Mouse (Mus musculus): ENCODE data around the gene 6030468B19Rik. TPM values are rescaled to one million over a fixed set of nuclear protein-coding genes. Genes with fewer than 3 reads are reported as not detected.

Gene 6030468B19Rik
- polyA plus RNA-seq, 1 experiment from 2014 or later: 0.24 TPM

GRCm38 (mm10) chr11:117776085-117776792 is 21.2 kb upstream of the 6030468B19Rik start:
- Histone ChIP-seq H3K27me3 (ENCODE audit: control insufficient read depth, insufficient read depth, low read length) (peaks cover 15% of the 10 kb centered on the region), H3K27ac (no peak overlapping the region), H3K4me2 (replicated peaks) (no peak overlapping the region), H3K4me3 (replicated peaks; ENCODE audit: low read length) (no peak overlapping the region), H3K9me3 (ENCODE audit: control insufficient read depth, low read length) (no peaks in the 10 kb centered on the region), H3K36me3 (replicated peaks; ENCODE audit: control insufficient read depth, insufficient read depth) (no peaks in the 10 kb centered on the region), H3K9ac (no peak overlapping the region), H3K4me1 (replicated peaks; ENCODE audit: control insufficient read depth, insufficient read depth, low read length) (peaks cover 20% of the 10 kb centered on the region)
- DNase-seq (ENCODE audit: low spot score) (no peak), ATAC-seq (ENCODE audit: low FRiP score) (no peak)
- WGBS: 90% methylated on average over 14 of the region's 14 CpGs

- peaks cover 20% of the 10 kb centered on the region for H3K4me1 ChIP-seq (replicated peaks; ENCODE audit: control insufficient read depth, insufficient read depth, low read length)
- H3K9ac ChIP-seq: no peak overlapping the region
- 86% methylated on average over 5 of the region's 5 CpGs for WGBS
- no peak overlapping the region for H3K4me2 ChIP-seq (replicated peaks)
- no peak overlapping the region for H3K27ac ChIP-seq
- H3K9me3 ChIP-seq (ENCODE audit: control insufficient read depth, low read length): no peaks in the 10 kb centered on the region
- no peaks in the 10 kb centered on the region for H3K36me3 ChIP-seq (replicated peaks; ENCODE audit: control insufficient read depth, insufficient read depth)
- ATAC-seq (ENCODE audit: low FRiP score) (no peak), DNase-seq (ENCODE audit: low spot score) (no peak)
- H3K27me3 ChIP-seq (ENCODE audit: control insufficient read depth, insufficient read depth, low read length): peaks cover 23% of the 10 kb centered on the region
- H3K4me3 ChIP-seq (replicated peaks; ENCODE audit: low read length): no peak overlapping the region
These were observed 20.3 kb upstream of the 6030468B19Rik start for GRCm38 (mm10) chr11:117777111-117777510.

GRCm38 (mm10) chr11:117778031-117778430 is 19.4 kb upstream of the 6030468B19Rik start:
- Histone ChIP-seq H3K4me1 (replicated peaks; ENCODE audit: control insufficient read depth, insufficient read depth, low read length) (peaks cover 22% of the 10 kb centered on the region), H3K27me3 (ENCODE audit: control insufficient read depth, insufficient read depth, low read length) (peaks cover 28% of the 10 kb centered on the region), H3K36me3 (replicated peaks; ENCODE audit: control insufficient read depth, insufficient read depth) (no peaks in the 10 kb centered on the region), H3K9ac (no peak overlapping the region), H3K9me3 (ENCODE audit: control insufficient read depth, low read length) (no peaks in the 10 kb centered on the region), H3K27ac (no peak overlapping the region), H3K4me2 (replicated peaks) (no peak overlapping the region), H3K4me3 (replicated peaks; ENCODE audit: low read length) (no peak overlapping the region)
- ATAC-seq (ENCODE audit: low FRiP score) (no peak), DNase-seq (ENCODE audit: low spot score) (no peak)
- WGBS: 91% methylated on average over 11 of the region's 11 CpGs

- Histone ChIP-seq H3K4me1 (replicated peaks; ENCODE audit: control insufficient read depth, insufficient read depth, low read length) (peaks cover 27% of the 10 kb centered on the region), H3K4me2 (replicated peaks) (peak overlapping the region; percentile 54; the same call in 1 of the 2 replicates), H3K9ac (peak overlapping the region; percentile 40), H3K27me3 (ENCODE audit: control insufficient read depth, insufficient read depth, low read length) (peaks cover 31% of the 10 kb centered on the region), H3K27ac (peak overlapping the region; percentile 74), H3K4me3 (replicated peaks; ENCODE audit: low read length) (no peak overlapping the region), H3K9me3 (ENCODE audit: control insufficient read depth, low read length) (no peaks in the 10 kb centered on the region), H3K36me3 (replicated peaks; ENCODE audit: control insufficient read depth, insufficient read depth) (no peaks in the 10 kb centered on the region)
- 65% methylated on average over 12 of the region's 12 CpGs for WGBS
- DNase-seq (ENCODE audit: low spot score) (no peak), ATAC-seq (ENCODE audit: low FRiP score) (no peak)
These were observed 18.5 kb upstream of the 6030468B19Rik start for GRCm38 (mm10) chr11:117778851-117779433.

GRCm38 (mm10) chr11:117779434-117780198 is 17.8 kb upstream of the 6030468B19Rik start:
- H3K4me2 ChIP-seq (replicated peaks): peak overlapping the region; percentile 54
- DNase-seq (ENCODE audit: low spot score) (peak; percentile 56), ATAC-seq (ENCODE audit: low FRiP score) (peak; percentile 45; the same call in 1 of the 2 replicates)
- peaks cover 38% of the 10 kb centered on the region for H3K27me3 ChIP-seq (ENCODE audit: control insufficient read depth, insufficient read depth, low read length)
- H3K36me3 ChIP-seq (replicated peaks; ENCODE audit: control insufficient read depth, insufficient read depth): no peaks in the 10 kb centered on the region
- H3K9me3 ChIP-seq (ENCODE audit: control insufficient read depth, low read length): no peaks in the 10 kb centered on the region
- H3K4me1 ChIP-seq (replicated peaks; ENCODE audit: control insufficient read depth, insufficient read depth, low read length): peaks cover 27% of the 10 kb centered on the region
- peak overlapping the region; percentile 40 for H3K9ac ChIP-seq
- H3K27ac ChIP-seq: peak overlapping the region; percentile 74
- 5% methylated on average over 38 of the region's 38 CpGs for WGBS
- H3K4me3 ChIP-seq (replicated peaks; ENCODE audit: low read length): peak overlapping the region; percentile 24

GRCm38 (mm10) chr11:117780199-117780515 is 17.3 kb upstream of the 6030468B19Rik start:
- peak; percentile 2; the same call in 1 of the 2 replicates for ATAC-seq (ENCODE audit: low FRiP score)
- peak overlapping the region; percentile 24 for H3K4me3 ChIP-seq (replicated peaks; ENCODE audit: low read length)

GRCm38 (mm10) chr11:117780582-117781111 is 16.8 kb upstream of the 6030468B19Rik start:
- 7% methylated on average over 19 of the region's 19 CpGs for WGBS
- peak overlapping the region; percentile 24 for H3K4me3 ChIP-seq (replicated peaks; ENCODE audit: low read length)
- peaks cover 27% of the 10 kb centered on the region for H3K4me1 ChIP-seq (replicated peaks; ENCODE audit: control insufficient read depth, insufficient read depth, low read length)
- H3K36me3 ChIP-seq (replicated peaks; ENCODE audit: control insufficient read depth, insufficient read depth): no peaks in the 10 kb centered on the region
- DNase-seq (ENCODE audit: low spot score): no peak
- H3K27me3 ChIP-seq (ENCODE audit: control insufficient read depth, insufficient read depth, low read length): peaks cover 38% of the 10 kb centered on the region
- 0 out of 2 replicates have a peak overlapping the region, but pooled peaks have one; percentile 40 for H3K9ac ChIP-seq
- ATAC-seq (ENCODE audit: low FRiP score): 0 out of 2 replicates have a peak, but pooled peaks have one; percentile 3
- H3K9me3 ChIP-seq (ENCODE audit: control insufficient read depth, low read length): no peaks in the 10 kb centered on the region
- peak overlapping the region; percentile 74; the same call in 1 of the 2 replicates for H3K27ac ChIP-seq
- peak overlapping the region; percentile 54 for H3K4me2 ChIP-seq (replicated peaks)

More at GRCm38 (mm10) chr11:117780199-117780515, 17.3 kb upstream of the 6030468B19Rik start:
- H3K9me3 ChIP-seq (ENCODE audit: control insufficient read depth, low read length): no peaks in the 10 kb centered on the region
- H3K9ac ChIP-seq: peak overlapping the region; percentile 40; the same call in 1 of the 2 replicates
- H3K27me3 ChIP-seq (ENCODE audit: control insufficient read depth, insufficient read depth, low read length): peaks cover 38% of the 10 kb centered on the region
- no peak for DNase-seq (ENCODE audit: low spot score)
- WGBS: 2% methylated on average over 17 of the region's 17 CpGs
- H3K27ac ChIP-seq: peak overlapping the region; percentile 74
- H3K4me2 ChIP-seq (replicated peaks): peak overlapping the region; percentile 54
- peaks cover 27% of the 10 kb centered on the region for H3K4me1 ChIP-seq (replicated peaks; ENCODE audit: control insufficient read depth, insufficient read depth, low read length)
- H3K36me3 ChIP-seq (replicated peaks; ENCODE audit: control insufficient read depth, insufficient read depth): no peaks in the 10 kb centered on the region

- Histone ChIP-seq H3K27me3 (ENCODE audit: control insufficient read depth, insufficient read depth, low read length) (peaks cover 38% of the 10 kb centered on the region), H3K9ac (no peak overlapping the region), H3K36me3 (replicated peaks; ENCODE audit: control insufficient read depth, insufficient read depth) (no peaks in the 10 kb centered on the region), H3K4me2 (replicated peaks) (peak overlapping the region; percentile 54), H3K4me1 (replicated peaks; ENCODE audit: control insufficient read depth, insufficient read depth, low read length) (peaks cover 27% of the 10 kb centered on the region), H3K27ac (peak overlapping the region; percentile 12; the same call in 1 of the 2 replicates), H3K4me3 (replicated peaks; ENCODE audit: low read length) (peak overlapping the region; percentile 24; the same call in 1 of the 2 replicates), H3K9me3 (ENCODE audit: control insufficient read depth, low read length) (no peaks in the 10 kb centered on the region)
- ATAC-seq (ENCODE audit: low FRiP score) (no peak), DNase-seq (ENCODE audit: low spot score) (no peak)
- WGBS: 29% methylated on average over 18 of the region's 18 CpGs
These were observed 16.1 kb upstream of the 6030468B19Rik start for GRCm38 (mm10) chr11:117781199-117781821.
